Mouse (Mus musculus): ENCODE data around the gene Bcl11a. TPM values are rescaled to one million over a fixed set of nuclear protein-coding genes. Genes with fewer than 3 reads are reported as not detected.

Gene Bcl11a
- polyA plus RNA-seq, 1 experiment from 2014 or later, result 101 TPM

DNA sequence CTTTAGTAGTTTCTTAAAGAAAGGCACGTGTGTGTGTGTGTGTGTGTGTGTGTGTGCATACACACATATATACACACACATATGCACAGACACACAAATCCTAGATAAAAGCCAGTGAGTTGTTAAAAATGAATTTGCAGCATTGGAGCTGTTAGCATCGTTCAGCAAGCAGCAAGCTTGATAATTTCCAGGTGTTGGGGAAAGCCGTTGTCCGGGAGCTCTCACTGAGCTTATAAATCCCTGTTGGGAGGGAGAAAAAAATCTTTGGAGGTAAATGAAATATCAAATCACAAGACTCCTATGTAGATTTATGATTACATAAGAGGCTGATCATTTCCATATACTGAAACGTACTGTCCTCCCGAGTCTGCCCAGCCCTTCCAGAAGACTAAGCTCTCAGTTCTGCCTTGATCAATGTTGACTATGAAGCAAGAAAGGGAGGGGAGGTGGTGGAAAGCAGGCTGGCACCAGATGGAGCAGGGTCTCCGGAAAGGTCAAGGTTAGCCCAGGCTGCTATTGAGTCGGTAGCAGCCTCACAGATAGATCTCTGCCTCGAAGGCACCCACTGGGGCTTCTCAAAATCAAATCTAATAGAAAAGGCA, 15.3 kb upstream of the Bcl11a start:
- H3K9me3 ChIP-seq (ENCODE audit: control insufficient read depth, low read length), result no peaks in the 10 kb centered on the region
- WGBS, result 33% methylated on average over 9 of the region's 9 CpGs
- peak overlapping the region; percentile 23; the same call in 1 of the 2 replicates for H3K9ac ChIP-seq (ENCODE audit: low read length)
- peaks cover 2% of the 10 kb centered on the region; the same call in 1 of the 2 replicates for H3K27me3 ChIP-seq (ENCODE audit: control insufficient read depth, insufficient read depth, low read length)
- no peak overlapping the region for H3K4me3 ChIP-seq (ENCODE audit: low read depth, low read length)
- DNase-seq (ENCODE audit: low spot score) (no peak), ATAC-seq (replicated peaks; ENCODE audit: low FRiP score) (0 out of 2 replicates have a peak, but pooled peaks have one; percentile 14)
- no peak overlapping the region for H3K4me2 ChIP-seq (ENCODE audit: low read depth, low read length, severe bottlenecking)
- H3K36me3 ChIP-seq (ENCODE audit: control insufficient read depth, insufficient read depth, low read length), result no peaks in the 10 kb centered on the region
- no peak overlapping the region for H3K27ac ChIP-seq (ENCODE audit: low read depth, low read length)
- H3K4me1 ChIP-seq (replicated peaks; ENCODE audit: control insufficient read depth, insufficient read depth, low read length), result peaks cover 6% of the 10 kb centered on the region; the same call in 1 of the 2 replicates

DNA sequence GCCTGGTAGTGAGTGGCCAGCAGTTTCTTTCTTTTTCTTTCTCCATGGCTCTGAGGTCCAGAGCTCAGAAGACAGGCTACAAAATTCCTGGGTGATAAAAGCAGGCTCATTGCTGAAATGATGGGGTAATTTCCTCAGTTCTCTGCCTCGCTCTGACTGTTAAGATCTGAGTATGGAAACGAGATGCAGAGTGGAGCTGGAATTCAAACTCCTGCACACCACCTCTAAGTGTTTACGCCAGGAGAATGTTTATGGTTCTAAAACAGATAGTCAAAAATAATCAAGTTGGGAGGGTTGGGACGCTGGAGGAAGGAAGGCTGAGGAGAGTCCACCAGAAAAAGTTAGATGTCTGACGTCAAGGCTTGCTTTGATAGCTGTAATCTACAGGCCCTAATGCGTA, 13.6 kb upstream of the Bcl11a start:
- Histone ChIP-seq H3K9ac (ENCODE audit: low read length) (no peak overlapping the region), H3K4me3 (ENCODE audit: low read depth, low read length) (no peak overlapping the region), H3K36me3 (ENCODE audit: control insufficient read depth, insufficient read depth, low read length) (no peaks in the 10 kb centered on the region), H3K27me3 (ENCODE audit: control insufficient read depth, insufficient read depth, low read length) (peaks cover 2% of the 10 kb centered on the region; the same call in 1 of the 2 replicates), H3K27ac (ENCODE audit: low read depth, low read length) (no peak overlapping the region), H3K9me3 (ENCODE audit: control insufficient read depth, low read length) (no peaks in the 10 kb centered on the region), H3K4me2 (ENCODE audit: low read depth, low read length, severe bottlenecking) (no peak overlapping the region), H3K4me1 (replicated peaks; ENCODE audit: control insufficient read depth, insufficient read depth, low read length) (peaks cover 6% of the 10 kb centered on the region; the same call in 1 of the 2 replicates)
- WGBS, result 85% methylated on average over 6 of the region's 6 CpGs
- ATAC-seq (replicated peaks; ENCODE audit: low FRiP score), result no peak
- DNase-seq (ENCODE audit: low spot score), result no peak

DNA sequence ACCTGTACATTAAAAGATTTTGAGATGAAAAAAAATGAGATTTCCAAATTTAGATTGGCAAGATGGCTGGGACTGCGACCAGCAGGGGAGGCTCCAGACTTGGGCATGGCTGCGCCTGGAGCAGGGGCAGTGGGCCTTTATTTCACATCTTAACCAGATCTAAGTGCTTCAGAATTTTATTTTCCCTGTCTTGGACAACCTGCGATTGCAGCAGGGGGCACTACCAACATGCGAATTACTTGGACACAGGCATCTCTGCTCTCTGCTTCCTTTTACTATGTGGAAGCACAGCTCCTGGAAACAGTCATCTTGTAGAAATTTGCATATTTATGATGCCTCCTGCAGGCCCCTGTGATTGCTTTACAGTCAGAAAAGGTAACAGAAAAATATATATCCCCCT, 12.5 kb upstream of the Bcl11a start:
- peaks cover 2% of the 10 kb centered on the region; the same call in 1 of the 2 replicates for H3K27me3 ChIP-seq (ENCODE audit: control insufficient read depth, insufficient read depth, low read length)
- peaks cover 6% of the 10 kb centered on the region; the same call in 1 of the 2 replicates for H3K4me1 ChIP-seq (replicated peaks; ENCODE audit: control insufficient read depth, insufficient read depth, low read length)
- DNase-seq (ENCODE audit: low spot score) (no peak), ATAC-seq (replicated peaks; ENCODE audit: low FRiP score) (peak; percentile 34)
- no peak overlapping the region for H3K9ac ChIP-seq (ENCODE audit: low read length)
- H3K4me2 ChIP-seq (ENCODE audit: low read depth, low read length, severe bottlenecking), result no peak overlapping the region
- H3K4me3 ChIP-seq (ENCODE audit: low read depth, low read length), result no peak overlapping the region
- 53% methylated on average over 4 of the region's 4 CpGs for WGBS
- H3K27ac ChIP-seq (ENCODE audit: low read depth, low read length), result no peak overlapping the region
- H3K36me3 ChIP-seq (ENCODE audit: control insufficient read depth, insufficient read depth, low read length), result no peaks in the 10 kb centered on the region
- H3K9me3 ChIP-seq (ENCODE audit: control insufficient read depth, low read length), result no peaks in the 10 kb centered on the region

DNA sequence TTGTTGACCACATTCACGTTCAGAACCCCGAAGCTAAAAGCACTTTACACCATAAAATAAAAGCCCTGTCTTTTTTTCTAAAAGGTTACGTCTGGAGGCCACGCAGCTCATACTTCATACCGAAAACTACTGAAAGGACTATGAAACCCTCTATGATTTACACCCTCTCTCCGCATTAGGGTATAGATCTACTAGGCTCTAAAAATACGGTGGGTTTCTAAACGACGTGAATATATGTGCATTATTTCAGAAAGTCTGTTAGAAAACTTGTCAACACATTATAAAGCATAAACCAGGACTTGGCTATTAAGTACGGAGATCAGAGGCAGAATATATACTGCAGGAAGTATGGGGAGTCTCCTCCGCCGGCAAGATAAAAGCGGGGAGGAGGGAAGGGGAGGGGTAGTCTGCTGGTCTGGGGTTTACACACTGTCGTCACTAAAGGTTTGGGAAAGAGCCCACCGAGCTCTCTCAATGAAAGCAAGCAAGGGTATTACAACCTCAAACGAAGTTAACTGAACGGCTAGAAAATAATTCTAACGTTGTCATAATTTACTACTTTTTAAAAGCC, 3.8 kb upstream of the Bcl11a start:
- Histone ChIP-seq H3K36me3 (ENCODE audit: control insufficient read depth, insufficient read depth, low read length) (no peaks in the 10 kb centered on the region), H3K4me2 (ENCODE audit: low read depth, low read length, severe bottlenecking) (peak overlapping the region; percentile 98), H3K27me3 (ENCODE audit: control insufficient read depth, insufficient read depth, low read length) (no peaks in the 10 kb centered on the region), H3K9me3 (ENCODE audit: control insufficient read depth, low read length) (no peaks in the 10 kb centered on the region), H3K4me3 (ENCODE audit: low read depth, low read length) (peak overlapping the region; percentile 85), H3K9ac (ENCODE audit: low read length) (no peak overlapping the region; the same call in 1 of the 2 replicates), H3K4me1 (replicated peaks; ENCODE audit: control insufficient read depth, insufficient read depth, low read length) (peaks cover 2% of the 10 kb centered on the region; the same call in 1 of the 2 replicates), H3K27ac (ENCODE audit: low read depth, low read length) (no peak overlapping the region)
- WGBS, result under 1% methylated on average over 18 of the region's 18 CpGs
- no peak for ATAC-seq (replicated peaks; ENCODE audit: low FRiP score)
- DNase-seq (ENCODE audit: low spot score), result peak; percentile 72

DNA sequence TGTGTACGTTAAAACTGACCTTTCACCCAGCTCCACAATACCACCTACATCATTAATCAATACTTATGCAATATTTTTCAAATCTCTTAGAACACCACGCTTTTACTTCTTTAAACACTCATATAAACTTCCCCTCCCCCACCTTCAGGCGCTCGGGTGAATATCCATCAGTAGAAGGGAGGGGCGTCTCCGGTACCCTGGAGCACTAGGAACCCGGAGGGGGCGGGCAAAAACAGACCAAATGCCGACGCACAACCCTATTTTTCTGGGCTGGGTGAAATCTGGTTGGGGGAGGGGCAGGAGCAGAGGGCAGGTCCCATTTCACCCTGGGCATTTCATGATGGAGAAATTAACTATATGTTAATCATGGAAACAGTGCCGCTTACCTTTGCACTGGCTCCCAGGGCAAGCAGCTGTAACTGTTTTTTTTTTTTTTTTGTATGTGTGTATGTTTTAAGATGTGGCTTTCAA, 3.2 kb upstream of the Bcl11a start, which contains the start of gene A830031A19Rik:
A830031A19Rik (minus strand) TSS at position 421 of the 471 bp plus-strand sequence.
- Histone ChIP-seq H3K27ac (ENCODE audit: low read depth, low read length) (peak within 1 kb of the TSS; percentile 97), H3K9me3 (ENCODE audit: control insufficient read depth, low read length) (no peaks in the 10 kb centered on the region), H3K4me1 (replicated peaks; ENCODE audit: control insufficient read depth, insufficient read depth, low read length) (peaks cover 2% of the 10 kb centered on the region; the same call in 1 of the 2 replicates), H3K4me3 (ENCODE audit: low read depth, low read length) (peak within 1 kb of the TSS; percentile 85), H3K27me3 (ENCODE audit: control insufficient read depth, insufficient read depth, low read length) (no peaks in the 10 kb centered on the region), H3K9ac (ENCODE audit: low read length) (peak within 1 kb of the TSS; percentile 98), H3K4me2 (ENCODE audit: low read depth, low read length, severe bottlenecking) (peak within 1 kb of the TSS; percentile 98), H3K36me3 (ENCODE audit: control insufficient read depth, insufficient read depth, low read length) (no peaks in the 10 kb centered on the region)
- under 1% methylated on average over 11 of the region's 11 CpGs for WGBS
- ATAC-seq (replicated peaks; ENCODE audit: low FRiP score) (no peak), DNase-seq (ENCODE audit: low spot score) (peak; percentile 78)

DNA sequence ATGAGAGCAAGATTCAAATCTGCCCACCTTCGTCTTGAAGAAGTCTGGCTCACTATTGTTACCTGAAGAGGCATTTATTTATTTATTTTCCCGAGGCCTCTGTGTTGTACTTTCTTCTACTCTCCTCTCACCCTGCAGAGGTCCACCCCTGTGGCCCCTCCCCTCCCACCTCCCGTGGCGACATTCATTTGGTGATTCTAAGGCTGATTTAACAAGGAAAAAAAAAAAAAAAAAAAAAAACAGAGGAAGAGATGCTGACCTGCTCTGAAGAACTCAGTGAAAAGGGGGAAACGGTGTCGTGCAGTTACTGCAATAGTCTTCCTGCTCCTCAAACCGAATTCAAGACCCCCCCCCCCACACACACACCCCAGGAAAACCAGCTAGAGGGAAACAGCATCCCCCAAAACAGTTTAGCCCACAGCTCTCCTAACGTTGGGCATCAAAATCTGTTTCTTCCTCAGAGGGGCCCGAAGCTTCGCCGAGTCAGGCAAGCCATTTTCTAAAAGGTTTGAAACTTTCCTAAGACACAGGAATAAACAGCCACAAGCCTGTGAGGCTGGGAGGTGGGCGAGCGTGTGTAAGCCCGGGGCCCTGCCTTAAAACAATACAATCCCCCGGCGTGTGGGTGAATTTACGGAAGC, 2.2 kb upstream of the Bcl11a start:
- ATAC-seq (replicated peaks; ENCODE audit: low FRiP score) (no peak), DNase-seq (ENCODE audit: low spot score) (peak; percentile 68)
- Histone ChIP-seq H3K4me3 (ENCODE audit: low read depth, low read length) (peak overlapping the region; percentile 85), H3K4me2 (ENCODE audit: low read depth, low read length, severe bottlenecking) (peak overlapping the region; percentile 98), H3K27ac (ENCODE audit: low read depth, low read length) (peak overlapping the region; percentile 97), H3K36me3 (ENCODE audit: control insufficient read depth, insufficient read depth, low read length) (no peaks in the 10 kb centered on the region), H3K27me3 (ENCODE audit: control insufficient read depth, insufficient read depth, low read length) (no peaks in the 10 kb centered on the region), H3K9me3 (ENCODE audit: control insufficient read depth, low read length) (no peaks in the 10 kb centered on the region), H3K4me1 (replicated peaks; ENCODE audit: control insufficient read depth, insufficient read depth, low read length) (peaks cover 2% of the 10 kb centered on the region; the same call in 1 of the 2 replicates), H3K9ac (ENCODE audit: low read length) (peak overlapping the region; percentile 98)
- under 1% methylated on average over 17 of the region's 17 CpGs for WGBS

DNA sequence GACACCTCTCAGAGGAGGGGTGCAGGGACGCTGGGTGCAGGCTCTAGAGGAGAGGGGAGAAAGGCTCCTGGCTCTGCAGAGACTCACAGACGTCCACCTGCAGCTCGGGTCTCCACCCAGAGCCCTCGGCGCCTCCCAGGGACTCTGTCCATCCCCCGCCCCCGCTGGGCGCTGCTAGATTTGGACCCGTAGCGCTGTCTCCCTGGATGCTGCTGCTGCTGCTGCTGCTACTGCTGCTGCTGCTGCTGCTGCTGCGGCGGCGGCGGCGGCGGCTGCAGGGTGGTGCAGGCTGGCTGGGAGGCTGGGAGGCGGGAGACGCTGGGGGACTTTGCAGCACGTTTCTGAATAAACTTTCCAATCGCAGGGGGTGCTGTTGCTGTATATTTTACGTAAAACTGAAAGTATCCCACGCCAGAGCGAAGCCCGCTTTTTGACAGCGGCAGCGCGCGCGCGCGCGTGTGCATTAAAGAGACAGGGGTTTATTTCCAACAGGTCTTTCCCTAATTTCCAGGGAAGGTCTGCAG, 1.7 kb upstream of the Bcl11a start:
- H3K4me3 ChIP-seq (ENCODE audit: low read depth, low read length), result peak overlapping the region; percentile 85
- peaks cover 2% of the 10 kb centered on the region; the same call in 1 of the 2 replicates for H3K4me1 ChIP-seq (replicated peaks; ENCODE audit: control insufficient read depth, insufficient read depth, low read length)
- H3K9ac ChIP-seq (ENCODE audit: low read length), result peak overlapping the region; percentile 98
- H3K27me3 ChIP-seq (ENCODE audit: control insufficient read depth, insufficient read depth, low read length), result no peaks in the 10 kb centered on the region
- no peaks in the 10 kb centered on the region for H3K36me3 ChIP-seq (ENCODE audit: control insufficient read depth, insufficient read depth, low read length)
- peak overlapping the region; percentile 97 for H3K27ac ChIP-seq (ENCODE audit: low read depth, low read length)
- WGBS, result 0% methylated on average over 32 of the region's 32 CpGs
- DNase-seq (ENCODE audit: low spot score) (peak; percentile 90), ATAC-seq (replicated peaks; ENCODE audit: low FRiP score) (peak; percentile 10; the same call in 1 of the 2 replicates)
- no peaks in the 10 kb centered on the region for H3K9me3 ChIP-seq (ENCODE audit: control insufficient read depth, low read length)
- H3K4me2 ChIP-seq (ENCODE audit: low read depth, low read length, severe bottlenecking), result peak overlapping the region; percentile 98
